Mouse (Mus musculus) thymus, postnatal 0 days (tissue): Measurements from ENCODE around the gene Icmt. TPM values are rescaled to one million over a fixed set of nuclear protein-coding genes. Genes with fewer than 3 reads are reported as not detected.

ENCODE experiments used
- DNase-seq: peaks from one replicate; pipeline ENCODE4 v3.0.0-alpha.2; 2015; ENCODE audit warnings: low spot score
- polyA plus RNA-seq: library from polyadenylated mRNA; unstranded; fragments of >200 nt; fragmentation: Nextera tagmentation; extraction: Ambion mirVana; gene quantifications from 2 replicates; pipeline ENCODE4 v1.2.1, GENCODE M21; 2015

Gene Icmt
- polyA plus RNA-seq, result 19.2 and 19.7 TPM in 2 replicates

DNA sequence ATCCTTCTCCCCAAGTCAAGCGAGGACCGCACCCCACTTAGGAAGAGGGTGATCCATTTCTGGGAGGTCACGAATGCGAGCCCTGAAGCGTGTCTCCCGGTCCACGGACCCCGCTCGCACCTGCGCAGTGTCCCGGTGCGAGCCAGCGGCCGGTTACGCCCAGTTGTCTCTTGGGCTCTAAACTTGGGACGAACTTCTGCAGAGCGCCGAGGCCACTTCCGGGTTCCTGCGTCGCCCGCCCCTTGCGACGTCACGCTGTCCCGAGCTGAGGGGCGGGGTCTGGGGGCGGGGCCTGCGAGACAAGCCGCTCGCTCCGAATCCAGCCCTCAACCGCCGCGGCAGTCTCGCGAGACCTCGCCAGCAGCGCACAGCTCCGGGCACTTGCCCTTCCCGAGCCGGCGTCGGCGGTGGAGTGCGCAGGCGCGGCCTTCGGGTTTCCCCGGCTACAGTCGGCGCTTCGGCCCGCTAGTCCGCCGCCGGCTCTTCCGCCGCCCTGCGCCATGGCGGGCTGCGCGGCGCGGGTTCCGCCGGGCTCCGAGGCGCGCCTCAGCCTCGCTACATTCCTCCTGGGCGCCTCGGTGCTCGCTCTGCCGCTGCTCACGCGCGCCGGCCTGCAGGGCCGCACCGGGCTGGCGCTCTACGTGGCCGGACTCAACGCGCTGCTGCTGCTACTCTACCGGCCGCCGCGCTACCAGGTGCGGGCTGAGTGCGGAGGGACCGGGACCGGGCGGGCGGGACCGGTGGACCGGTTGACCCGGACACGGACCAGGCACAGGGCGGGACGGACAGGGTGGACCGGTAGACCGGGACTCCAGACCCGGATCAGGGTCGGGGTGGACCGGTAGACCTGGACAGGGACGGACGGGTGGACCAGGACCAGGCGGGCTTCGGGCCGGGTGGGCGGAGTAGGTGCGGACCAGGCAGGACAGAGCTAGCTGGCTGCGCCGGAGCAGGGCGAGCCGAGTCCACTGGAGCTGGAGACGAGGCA lies at the start of gene Icmt:
Gene Icmt (plus strand): TSS at position 354 of the 988 bp plus-strand sequence.
- DNase-seq, result peak; percentile 100

DNA sequence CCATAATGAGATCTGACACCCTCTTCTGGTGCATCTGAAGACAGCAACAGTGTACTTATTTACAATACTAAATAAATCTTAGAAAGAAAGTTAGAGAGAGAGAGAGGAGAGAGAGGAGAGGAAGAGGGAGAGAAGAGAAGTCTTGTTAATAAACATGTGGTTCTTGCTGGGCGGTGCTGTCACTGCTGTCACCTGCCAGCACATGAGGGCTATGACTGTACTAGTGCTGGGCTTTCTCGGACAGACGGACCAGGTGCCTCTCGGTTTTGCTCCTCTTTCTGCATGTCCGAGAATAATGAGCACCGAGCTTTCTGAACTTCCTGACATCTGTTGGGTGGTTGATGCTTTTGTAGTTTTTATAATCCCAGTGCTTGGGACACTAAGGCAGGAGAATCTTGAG lies 46.4 kb upstream of the Icmt start:
- no peak for DNase-seq

GRCm38 (mm10) chr4:152253183-152253759 lies 43.8 kb upstream of the Icmt start:
- no peak for DNase-seq

- no peak for DNase-seq
Observed at GRCm38 (mm10) chr4:152257070-152257469, 40.0 kb upstream of the Icmt start.

DNA sequence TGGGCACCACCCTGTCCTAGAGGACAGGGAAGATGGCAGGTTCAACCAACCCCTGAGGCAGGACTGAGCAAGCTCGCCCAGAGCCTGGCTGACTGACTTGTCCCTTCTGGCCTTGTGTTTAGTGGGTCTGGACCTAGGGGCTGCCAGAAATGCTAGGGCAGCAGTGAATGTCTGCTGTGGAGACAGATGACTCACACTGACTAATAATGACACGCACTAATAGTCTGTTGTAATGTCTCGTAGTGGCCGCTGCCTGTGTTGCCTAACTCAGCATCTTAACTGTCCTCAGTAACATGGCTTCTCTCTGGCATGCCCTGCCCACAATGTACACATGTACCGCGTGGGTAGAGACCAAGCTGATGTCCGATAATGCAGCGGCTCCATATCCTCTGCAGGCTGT lies 36.6 kb upstream of the Icmt start:
- DNase-seq, result no peak

- no peak for DNase-seq
Observed at GRCm38 (mm10) chr4:152262187-152262586, 34.8 kb upstream of the Icmt start.

DNA sequence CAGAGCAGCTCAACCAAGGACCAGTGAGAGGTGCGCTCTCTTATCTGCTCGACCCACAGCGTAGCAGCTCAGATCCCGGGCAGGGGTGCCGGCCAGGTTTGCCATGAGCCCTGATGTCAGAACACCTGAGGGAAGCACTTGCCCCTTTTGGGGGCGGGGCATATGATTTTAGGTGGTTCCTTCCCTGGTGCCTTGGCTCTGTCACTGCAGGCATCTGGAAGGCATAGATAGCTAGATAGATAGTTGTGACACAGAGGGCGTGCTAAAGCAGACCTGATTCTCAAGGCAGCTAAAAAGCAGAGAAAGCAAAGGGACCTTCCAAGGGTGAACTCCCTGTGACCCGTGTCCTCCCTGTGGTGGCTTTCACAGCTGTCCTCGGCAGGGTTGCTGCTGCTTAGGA lies 33.9 kb upstream of the Icmt start:
- no peak for DNase-seq

DNA sequence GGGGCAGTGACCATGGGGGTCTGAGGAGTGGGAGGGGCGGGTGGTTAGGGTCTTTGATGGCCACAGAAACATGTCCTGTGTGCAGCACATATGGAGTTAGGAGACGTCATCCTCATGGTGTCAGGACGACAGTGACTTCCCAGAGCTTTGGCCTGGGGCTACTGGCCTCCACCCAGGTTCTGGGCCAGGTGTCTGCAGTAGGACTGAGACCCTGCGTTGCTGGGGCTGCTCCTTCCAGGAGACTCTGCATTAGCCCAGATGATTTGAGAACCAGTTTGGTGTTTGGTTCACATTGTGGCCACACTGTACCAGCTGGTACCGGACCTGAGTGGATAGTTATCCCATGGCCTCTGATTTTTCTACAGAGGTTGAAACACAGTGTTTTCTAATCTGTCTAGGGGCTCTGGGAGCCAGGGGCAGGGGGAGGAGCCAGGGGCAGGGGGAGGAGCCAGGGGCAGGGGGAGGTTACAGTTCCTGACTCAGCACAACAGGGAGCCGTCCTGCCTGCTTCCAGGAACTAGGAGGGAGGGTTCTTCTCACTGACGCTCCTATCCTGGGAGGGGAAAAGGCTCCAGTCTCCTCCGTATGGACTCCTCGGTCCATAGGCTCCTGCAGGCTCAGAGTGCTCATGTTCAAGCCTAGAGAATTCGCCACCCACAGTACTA lies 33.4 kb upstream of the Icmt start:
- no peak for DNase-seq

DNA sequence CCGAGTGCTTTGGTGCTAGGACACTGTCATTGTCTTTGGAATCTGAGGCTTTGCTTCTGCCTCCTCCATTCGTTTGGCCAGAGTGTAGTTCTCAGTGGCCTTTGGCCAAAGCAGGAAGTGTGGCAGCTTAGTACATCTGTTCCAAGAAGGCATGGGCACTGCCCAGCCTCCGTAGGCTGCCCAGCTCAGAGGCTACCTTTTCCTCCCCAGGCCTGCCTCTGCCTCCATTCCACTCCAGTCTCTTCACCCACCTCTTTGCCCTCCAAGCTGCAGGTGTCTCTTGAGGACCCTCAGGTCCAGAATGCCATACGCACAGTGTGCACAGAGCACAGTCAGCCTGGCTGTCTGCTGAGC lies 32.9 kb upstream of the Icmt start:
- no peak for DNase-seq

- DNase-seq, result no peak
Observed at GRCm38 (mm10) chr4:152264867-152265568, 32.0 kb upstream of the Icmt start.

DNA sequence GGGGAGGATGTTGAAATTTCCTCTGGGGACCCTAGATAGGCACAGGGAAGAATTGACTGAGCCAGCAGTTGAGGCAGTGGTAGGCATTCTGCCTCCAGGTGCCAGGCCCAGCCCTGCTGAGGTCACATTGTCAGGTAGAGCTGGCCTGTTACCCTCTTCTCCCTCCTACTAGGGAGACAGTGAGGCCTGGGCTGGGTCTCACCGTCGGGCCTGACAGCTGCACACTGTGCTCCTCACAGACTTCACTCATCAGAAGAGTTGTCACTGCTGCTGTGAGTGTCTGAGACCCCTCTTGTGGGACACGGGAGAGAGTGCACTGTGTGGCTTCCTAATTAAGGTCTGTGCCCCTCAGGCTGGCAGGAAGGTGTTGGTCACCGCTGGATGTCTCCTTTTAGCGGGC lies 31.2 kb upstream of the Icmt start:
- no peak for DNase-seq

DNA sequence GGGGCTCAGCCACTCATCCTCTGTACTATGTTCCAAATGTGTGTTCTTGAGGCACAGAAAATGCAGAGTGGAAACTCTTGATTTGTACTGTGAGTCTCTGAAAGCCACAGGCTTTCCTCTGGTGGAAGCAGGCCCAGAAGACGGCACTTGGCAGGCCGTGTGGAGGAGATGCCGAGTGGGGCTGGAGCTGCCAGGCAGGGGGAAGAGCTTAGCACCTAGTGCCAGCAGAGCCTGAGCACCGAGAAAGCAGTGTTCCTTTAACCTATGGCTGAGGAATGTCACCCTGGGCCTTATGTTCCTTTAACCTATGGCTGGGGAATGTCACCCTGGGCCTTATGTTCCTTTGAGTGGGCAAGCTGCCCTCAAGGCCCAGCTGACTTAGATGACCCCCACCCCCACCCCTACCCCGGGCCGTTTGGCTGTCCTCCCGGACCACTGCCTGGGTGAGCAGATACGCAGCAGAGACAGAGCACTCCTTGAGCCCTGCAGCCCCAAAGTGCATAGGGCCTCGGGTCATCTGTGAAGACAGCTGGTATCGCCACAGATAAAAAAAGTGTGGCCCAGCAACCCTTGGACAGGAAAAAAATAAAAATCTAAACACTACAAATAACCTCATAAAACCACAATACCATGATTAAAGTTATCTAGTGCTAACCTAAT lies 30.7 kb upstream of the Icmt start:
- no peak for DNase-seq

- no peak for DNase-seq
Observed at GRCm38 (mm10) chr4:152267748-152268369, 29.2 kb upstream of the Icmt start.

GRCm38 (mm10) chr4:152269967-152270366 lies 27.1 kb upstream of the Icmt start:
- DNase-seq, result no peak

DNA sequence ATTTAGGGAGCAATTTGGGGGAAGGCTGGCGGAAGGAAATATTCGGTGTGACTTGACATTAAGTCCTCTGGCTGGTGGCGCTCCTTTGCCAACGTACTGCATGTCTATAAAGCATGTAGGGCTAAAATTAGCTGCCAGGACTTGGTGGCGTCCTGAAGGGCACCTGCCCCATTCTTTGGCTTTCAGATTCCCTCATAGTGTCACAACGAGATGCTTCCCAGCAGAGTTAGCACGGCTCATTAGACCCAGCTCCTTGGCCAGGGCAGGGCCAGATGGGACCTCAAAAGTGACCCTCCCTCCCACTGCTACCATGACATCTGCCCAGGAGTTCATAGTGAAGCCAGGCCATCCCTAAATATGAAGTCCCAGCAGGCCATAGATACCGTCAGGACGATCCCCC lies 26.4 kb upstream of the Icmt start:
- no peak for DNase-seq

DNA sequence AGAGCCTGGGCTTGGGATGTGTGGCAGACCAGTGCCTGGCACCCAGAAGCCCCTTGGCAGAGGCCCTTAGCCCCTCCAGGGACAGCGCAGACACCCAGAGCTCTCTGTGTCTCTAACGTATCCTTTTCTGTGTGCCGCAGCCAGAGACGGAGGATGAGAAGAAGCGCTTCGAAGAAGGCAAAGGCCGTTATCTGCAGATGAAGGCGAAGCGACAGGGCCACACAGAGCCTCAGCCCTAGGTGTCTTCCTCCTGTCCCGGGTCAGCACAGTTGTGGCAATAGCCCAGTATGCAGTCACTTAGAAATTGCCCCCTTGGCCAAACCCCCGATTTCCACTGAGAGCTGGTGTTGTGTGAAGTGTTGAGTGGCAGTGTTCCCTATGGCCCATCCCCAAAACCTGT lies 25.7 kb upstream of the Icmt start:
- no peak for DNase-seq

GRCm38 (mm10) chr4:152272006-152272405 lies 25.0 kb upstream of the Icmt start:
- no peak for DNase-seq

GRCm38 (mm10) chr4:152272449-152273049 lies 24.5 kb upstream of the Icmt start:
- DNase-seq, result no peak

- no peak for DNase-seq
Observed at GRCm38 (mm10) chr4:152273191-152273590, 23.8 kb upstream of the Icmt start.

DNA sequence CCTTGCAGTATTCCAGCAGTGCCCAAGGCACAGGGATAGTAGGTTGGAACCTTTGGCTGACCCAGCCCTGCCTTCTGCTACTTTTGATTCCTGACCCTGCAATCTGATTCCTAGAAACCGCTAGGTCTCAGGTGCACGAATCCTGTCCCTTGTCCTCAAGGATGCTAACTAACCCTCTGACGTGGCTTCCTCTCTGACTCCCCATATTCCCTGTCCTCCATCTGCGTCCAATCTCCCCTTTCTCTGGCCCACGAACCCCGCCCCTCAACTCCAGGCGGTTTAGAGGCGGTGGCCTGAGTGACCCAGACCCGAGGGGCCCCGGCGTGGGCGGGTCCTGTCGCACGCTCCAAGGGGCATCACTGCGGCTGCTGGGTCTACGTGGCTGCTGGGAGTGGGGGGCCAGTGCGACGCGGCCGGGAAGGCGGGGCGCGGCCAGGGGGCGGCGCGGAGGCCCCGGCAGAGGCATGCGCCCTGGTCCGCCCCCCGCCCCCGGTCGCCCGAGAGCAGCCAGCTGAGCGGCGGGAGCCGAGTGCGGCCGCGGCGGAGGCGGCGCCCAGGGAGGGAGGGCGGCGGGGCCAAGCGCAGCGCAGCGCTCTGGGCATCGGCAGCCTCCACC lies 23.3 kb upstream of the Icmt start, which contains the start of gene Gpr153:
Gene Gpr153 (plus strand): TSS at position 612 of the 616 bp plus-strand sequence.
- no peak for DNase-seq
